Mouse (Mus musculus) ovary, postnatal 36 days (tissue): ENCODE data around the gene Zscan10.
"Not testable (repeated sequence)": the region's sequence is repeated elsewhere in the genome, so short reads cannot be mapped to it uniquely, and the experiment has no call there.

Source experiments
- DNase-seq: peaks from one replicate; pipeline ENCODE4 v3.0.0; 2022; ENCODE audit warnings: low spot score, mixed read lengths

Gene Zscan10

DNA sequence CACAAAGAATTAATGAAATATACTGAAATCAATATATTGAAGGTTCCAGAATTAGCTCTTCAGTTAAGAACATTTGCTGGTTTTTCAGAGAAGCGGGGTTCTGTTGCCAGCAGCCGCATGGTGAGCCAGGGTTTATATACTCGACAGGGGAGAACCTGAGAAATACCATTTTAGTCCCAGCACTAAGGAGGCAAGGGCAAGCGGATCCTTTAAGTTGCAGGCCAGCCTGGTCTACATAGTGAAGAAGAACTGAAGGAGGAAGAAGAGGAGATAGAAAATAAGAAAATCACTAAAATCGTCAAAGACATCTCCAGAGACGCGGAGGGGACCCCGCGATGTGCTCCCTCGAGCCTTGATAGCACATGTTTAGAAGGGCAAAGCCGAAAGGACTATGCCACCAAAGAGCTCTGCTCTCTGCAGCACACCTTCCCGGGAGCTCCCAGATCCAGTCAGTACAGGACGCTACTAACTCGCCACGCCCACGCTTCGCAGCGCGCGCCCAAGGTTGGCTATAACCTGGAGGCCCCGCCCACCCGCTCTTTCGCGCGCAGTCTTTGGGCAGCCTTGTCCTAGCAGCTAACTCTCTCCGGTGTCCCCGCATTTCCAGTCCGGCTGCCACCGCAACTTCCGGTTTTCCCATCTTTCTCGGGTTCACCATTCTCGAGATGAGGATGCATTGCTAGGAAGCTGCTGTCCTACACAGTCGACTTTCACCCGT is 8.3 kb upstream of the Zscan10 start:
- peak; percentile 96 for DNase-seq

DNA sequence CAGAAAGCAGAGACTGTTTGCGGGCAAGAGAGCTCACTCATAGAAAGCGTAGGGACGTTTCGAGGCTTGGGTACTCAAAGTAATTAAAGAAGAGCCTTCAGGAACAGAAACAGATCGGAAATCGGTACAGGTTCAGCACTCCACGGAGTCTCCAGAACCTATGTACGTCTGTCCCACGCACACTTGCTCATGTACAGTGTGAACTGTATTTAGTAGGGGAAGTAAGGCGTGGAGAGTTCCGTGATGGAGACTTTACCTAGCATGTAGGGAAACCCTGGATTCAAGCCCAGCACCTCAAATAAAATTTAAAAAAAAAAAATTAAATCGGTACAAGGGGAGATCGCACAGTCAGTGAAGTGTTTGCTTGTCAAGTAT is 7.7 kb upstream of the Zscan10 start:
- DNase-seq, result no peak

DNA sequence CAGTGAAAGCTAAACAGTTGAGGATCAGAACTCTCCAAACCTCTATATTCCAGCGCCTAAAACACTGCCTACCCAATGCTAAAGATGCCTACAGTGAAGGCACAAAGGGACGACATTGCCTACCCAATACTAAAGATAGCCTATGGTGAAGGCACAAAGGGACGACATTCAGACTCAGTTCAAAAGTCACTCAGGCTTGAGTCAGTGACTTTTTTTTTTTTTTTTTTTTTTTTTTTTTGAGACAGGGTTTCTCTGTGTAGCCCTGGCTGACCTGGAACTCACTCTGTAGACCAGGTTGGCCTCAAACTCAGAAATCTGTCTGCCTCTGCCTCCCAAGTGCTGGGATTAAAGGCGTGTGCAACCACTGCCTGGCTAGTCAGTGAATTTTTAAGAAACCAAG is 5.5 kb upstream of the Zscan10 start:
- DNase-seq, result not testable (repeated sequence)

DNA sequence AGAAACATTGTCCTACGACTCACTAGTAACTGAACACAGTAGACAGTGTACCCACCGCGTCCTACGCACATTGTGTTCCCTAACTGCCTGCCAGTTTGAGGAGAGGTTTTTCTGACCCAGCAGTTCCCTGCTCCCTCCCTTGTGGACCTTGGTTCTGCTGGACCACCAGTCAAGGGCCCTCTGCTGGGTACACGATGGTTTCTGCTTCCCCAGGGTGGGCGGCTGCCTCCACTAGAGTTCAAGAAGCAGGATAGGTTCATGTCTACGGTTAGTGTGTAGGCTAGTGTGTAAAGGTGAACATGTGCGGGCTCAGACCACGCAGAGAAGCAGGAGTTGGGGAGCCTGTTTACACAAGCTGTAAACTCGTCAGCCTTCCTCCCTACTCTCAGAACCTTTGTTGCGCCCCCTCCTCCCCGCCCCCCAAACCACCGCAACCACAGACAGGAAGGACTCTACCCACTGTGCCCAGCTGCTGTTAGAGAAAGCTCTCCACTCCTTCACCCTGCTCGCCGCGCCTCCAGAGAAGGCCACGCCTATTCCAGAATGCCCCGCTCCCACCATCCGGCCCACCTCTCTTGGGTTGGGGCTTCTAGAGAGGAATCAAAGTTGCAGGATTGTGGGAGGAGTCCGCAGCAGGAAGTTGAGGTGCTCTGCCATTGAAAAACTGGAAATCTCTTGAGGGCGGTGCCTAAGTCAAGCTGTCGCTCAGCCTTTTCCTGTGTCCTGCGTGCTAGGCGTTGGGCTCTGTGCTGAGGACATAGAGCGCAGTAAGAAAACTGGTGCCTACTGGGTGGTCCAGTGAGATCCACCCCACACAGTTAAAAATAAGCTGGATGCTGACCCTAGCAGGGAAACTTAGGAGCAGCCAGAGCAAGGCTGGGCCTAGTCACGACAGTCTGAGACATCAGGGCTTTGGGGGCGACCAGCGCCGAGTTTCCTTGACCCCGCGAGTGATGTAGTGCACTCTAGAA is 1.8 kb upstream of the Zscan10 start, which contains the start of gene Zfp13:
Zfp13 (minus strand) TSS at position 906 of the 971 bp plus-strand sequence.
- peak; percentile 87 for DNase-seq

DNA sequence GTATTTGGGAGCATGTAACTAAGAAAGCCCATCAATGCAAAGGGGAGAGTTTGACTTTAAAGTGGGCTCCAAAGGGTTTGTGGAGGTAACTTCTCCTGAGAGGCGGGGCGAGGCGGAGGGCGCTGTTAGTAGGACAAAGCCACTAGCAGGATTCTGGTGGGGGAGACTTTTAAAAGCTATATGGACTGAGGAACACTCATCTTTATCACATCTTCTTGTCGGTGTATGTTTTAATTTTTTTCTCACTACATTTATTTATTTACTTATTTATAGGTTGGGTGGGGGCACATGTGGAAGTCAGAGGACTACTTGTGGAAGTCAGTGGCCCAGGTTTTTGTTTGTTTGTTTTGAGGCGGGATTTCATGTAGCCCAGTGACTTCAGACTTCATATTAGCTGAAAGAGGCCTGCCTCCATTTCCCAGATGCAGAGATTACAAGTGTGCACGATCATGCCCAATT is 1.0 kb upstream of the Zscan10 start:
- no peak for DNase-seq

DNA sequence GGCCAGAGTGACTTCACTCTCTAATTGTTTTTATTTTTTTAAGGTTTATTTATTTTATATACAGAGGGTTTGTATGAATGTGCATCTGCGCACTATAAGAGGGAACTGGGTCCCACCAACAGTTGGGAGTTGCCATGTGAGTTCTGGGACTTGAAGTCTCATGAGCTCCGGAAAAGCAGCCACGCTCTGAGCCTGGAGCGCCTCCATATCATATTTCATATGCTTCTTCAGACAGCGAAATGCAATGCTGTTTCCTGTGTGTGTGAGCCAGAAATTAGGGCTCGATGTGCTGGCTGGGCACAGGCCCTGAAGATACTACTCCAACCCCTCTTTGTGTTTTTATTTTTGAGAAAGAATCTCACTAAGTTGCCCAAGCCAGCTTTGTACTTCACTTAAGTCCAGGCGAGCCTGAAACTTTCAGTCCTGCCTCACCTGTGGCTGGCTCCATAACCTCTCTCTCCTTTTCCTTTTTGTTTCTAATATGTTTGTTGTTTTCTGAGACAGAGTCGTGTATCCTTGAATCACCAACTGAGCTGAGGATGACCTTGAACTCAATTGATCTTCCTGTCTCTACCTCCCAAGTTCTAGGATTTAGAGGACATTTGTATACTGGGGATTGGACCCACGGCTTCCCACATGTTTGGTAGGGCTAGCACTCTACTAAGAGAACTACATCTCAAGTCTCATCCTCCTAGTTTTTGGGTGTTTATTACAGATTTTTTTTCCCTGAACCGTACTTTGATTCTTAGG is 1.4 kb downstream of the Zscan10 start:
- DNase-seq, result no peak

DNA sequence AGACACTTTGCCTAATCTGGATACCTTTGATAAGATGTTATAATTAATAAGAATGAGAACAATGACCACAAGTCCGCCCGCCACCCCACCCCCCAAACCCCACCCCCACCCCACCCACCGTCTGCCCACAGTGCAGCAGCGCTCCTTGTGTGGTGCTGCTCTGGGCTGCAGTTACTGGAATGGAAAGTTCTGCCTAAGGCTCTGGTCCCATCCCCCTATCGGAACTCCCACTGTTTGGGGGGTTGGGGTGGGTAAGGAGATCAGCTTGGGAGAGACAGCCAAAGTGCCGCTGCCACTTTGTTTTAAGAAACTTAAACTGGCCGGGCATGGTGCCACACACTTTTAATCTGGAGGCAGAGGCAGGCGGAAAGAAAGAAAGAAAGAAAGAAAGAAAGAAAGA is 2.4 kb downstream of the Zscan10 start:
- no peak for DNase-seq

DNA sequence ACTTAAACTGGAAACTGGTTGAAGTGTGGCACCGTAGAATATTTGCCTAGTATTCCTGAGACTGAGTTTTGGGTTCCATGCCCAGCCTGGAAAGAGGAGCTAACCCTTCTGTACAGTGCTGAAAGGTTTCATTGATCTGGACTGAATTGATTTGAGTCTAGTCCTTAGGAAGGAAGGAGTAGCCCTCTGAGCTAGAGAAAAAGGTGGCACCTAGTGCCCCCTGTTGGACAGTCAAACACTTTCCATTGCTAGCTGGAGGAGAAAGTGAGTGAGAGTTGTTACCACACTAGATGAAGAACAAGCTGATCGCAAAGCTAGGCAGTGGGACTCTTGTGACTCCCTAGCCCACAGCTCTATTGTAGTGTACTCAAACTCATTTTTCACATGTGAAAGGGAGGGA is 2.9 kb downstream of the Zscan10 start:
- no peak for DNase-seq

DNA sequence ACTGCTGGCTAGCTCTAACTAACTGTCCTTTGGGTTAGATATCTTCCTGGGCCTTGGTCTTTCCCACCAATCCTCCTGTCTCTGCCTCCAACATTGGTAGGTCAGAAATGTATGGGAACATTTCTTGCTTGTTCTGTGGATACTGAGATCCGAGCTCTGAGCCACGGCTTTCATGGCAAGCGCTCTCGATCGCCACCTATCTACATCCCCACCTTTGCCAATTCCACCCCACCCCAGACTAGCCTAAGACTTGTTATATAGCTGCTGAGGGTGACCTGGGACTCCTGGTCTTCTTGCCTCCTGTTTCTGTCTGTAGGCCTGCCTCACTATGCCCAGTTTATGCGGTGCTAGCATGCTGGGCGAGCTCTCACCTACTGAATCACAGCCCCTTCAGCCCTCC is 3.7 kb downstream of the Zscan10 start:
- DNase-seq, result no peak

DNA sequence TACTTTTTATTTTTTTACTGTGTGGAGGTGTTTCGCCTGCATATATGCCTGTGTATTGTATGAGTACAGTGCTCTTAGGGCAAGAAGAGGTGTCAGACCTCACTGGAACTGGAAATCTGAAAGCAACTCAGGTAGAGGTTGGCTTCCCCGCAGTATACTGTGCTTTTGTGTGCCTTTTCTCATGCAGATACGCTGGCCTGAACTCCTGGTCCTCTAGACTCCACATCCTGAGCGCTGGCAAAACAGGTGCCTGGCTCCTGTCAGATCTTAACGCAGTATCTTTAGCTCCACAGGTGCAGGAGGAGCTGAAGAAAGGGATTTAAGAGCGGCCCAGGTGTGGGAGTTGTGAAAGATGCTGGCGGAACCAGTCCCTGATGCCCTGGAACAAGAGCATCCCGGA is 4.6 kb downstream of the Zscan10 start:
- no peak for DNase-seq

DNA sequence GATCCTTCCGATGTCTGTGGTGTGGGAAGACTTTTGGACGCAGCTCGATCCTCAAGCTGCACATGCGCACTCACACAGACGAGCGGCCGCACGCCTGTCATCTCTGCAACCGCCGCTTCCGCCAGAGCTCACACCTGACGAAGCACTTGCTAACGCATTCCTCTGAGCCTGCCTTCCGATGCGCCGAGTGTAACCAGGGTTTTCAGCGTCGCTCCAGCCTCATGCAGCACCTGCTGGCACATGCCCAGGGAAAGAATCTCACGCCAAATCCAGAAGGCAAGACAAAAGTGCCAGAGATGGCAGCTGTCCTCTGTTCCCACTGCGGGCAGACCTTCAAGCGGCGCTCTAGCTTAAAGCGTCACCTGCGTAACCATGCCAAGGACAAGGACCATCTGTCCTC is 9.0 kb downstream of the Zscan10 start:
- DNase-seq, result no peak

DNA sequence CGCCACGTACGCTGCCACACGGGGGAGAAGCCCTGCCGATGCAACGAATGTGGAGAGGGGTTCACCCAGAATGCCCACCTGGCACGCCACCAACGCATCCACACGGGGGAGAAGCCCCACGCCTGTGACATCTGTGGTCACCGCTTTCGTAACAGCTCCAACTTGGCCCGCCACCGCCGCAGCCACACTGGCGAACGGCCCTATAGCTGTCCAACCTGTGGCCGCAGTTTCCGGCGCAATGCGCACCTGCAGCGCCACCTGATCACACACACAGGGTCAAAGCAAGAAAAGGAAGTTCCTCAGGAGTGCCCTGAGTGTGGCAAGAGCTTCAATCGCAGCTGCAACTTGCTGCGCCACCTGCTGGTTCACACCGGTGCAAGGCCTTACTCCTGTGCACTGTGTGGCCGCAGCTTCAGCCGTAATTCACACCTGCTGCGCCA is 9.7 kb downstream of the Zscan10 start:
- DNase-seq, result peak; percentile 56

DNA sequence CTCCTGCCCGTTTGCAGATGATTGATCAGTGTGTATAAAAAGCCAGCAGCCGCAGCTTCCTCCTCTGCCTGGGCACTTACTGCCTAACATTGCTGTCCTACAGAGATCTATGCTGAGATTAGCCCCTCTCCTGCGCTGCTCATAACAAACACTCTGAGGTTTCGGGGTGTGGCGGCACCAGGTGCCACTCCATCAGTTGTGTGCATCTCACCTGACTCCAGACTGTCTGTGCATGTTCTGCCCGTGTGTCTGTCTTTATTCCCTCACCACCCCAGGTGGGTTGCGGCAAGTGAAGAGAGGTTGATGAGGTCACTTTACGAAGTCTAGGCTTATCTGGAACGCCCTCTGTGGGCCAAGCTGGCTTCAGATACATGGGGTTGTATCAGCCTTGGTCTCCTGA is 16.4 kb downstream of the Zscan10 start:
- no peak for DNase-seq

DNA sequence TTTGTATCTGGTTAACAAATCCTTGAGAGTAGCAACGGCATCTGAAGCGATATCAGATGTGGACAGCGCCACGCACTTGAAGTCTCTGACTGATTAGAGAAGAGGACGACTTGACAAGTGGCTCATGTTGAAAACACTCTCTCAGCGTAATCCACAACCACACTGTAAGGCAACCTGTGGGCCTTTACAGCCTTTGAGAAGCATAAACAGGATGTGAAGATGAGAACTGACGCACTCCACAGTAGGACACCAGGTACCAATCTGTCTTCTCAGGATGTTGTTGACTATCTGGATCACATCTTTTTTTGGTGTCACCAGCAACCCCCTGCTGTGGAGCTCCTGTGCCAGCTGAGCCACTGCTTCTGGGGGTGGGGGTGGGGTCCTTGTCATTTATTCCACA is 19.7 kb downstream of the Zscan10 start:
- no peak for DNase-seq

DNA sequence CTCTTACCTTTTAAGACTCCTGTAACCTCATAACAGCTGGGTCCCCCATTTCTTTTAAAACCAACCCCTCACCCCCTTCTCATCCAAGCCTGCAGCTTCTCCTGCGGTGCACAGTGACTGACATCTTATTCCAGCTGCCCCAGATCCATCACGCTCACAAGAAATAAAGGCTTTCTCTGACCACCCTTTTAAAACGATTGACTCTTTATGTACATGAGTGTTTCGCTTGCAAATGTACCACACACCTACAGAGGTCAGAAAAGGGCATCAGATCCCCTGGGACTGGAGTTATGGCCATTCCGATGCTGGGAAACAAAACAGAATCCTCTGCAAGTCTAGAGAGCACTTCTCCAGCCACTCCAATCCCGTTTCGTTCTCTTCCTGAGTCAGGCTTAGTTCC is 27.2 kb downstream of the Zscan10 start:
- no peak for DNase-seq

DNA sequence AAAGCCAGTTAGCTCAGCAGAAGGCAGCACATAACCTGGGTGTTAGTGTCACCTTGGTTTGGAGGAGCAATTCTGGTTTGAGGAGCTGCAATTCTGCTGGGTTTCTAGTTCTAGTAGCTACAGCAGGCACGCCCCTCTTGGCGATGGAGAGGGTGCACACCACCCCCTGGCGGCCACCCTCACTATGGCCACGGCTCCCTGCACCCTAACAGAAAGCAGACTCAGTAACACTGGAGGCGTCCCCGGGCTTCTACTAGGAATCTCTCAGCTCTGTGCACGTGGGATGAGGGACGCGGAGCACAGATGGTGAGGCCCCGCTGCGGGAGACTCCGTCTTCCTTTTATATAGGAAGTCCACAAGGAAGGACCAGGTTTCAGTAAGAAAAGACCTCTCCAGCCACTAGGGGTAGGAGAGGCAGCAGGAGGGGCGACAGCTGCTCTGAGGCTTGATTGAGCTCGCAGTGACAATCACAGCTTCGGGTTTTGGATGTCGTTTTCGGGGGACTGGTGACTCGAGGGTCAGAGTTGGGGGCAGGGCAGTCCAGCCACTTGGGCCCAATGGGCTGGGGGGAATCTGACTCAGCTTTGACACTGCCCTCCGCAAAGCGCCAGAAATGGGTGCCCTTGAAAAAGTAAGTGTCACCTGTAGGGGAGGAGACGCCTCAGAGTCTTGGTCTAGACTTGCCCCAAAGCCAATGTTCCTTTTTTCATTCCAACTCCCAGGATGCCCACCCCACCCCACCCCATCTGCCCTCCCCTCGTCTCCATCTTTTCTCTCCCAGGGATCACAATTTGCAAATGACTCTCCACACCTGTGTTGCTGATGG is 29.8 kb downstream of the Zscan10 start:
- peak; percentile 81 for DNase-seq

DNA sequence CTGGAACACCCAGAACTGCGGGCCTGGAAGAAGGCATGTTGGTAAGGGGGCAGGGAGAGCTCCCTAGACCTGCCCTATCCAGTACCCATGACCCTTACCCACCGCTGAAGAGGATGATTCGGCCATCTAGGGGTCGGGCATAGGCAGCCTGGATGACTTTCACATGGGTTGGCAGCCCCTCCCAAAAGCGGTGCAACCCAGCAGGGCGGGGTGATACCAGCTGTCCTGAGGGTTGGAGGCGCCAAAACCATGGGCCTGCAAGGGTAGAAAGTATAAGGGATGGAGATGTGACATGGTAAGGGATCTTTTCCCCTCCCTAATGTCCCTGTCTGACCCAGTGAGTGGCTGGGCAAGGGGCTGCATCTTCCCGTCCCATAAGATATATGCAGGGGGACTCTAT is 30.6 kb downstream of the Zscan10 start:
- DNase-seq, result no peak

DNA sequence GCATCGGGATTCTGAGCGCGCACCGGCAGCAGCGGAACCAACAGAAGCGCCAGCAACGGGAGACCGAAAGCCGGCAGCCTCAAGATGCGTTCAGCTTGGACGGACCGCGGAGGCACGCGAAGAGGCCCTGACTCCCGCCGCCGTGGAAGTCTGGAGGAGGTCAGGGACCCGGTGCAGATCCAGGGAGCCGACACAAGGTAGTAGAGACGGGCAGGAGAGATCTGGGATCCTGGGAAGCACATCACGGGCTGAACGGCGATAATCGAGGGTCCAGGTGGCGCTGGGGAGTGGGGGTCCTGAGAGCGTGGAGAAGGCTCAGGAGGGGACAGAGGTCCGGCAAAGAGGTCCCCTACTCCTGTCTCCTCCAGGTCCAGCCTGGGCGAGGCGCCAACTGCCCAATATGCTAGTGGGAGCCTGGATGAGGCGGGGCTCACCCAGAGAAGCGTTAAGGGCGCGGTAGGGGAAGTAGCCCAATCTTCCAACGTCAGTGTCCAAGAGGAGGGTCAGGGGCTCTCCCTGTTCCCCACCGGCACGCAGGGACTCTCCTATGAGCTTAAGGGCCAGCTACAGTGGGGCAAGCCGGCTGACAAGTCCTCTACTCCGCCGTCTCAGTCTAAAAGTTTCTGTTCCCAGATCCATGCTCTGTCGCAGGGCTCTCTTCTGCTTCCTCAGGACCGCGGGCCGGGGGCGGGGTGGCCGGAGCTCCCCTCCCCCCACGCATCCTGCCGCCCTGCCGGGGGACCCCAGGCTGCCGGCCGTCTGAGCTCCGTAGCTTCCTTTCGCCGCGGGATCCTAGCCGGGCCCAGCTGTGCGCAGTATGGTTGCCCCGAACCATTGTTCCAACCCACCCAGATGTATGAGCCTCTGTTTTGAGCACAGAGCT is 44.2 kb downstream of the Zscan10 start, which contains the start of gene Mmp25:
Mmp25 (minus strand) TSS at position 665 of the 883 bp plus-strand sequence.
- no peak for DNase-seq

DNA sequence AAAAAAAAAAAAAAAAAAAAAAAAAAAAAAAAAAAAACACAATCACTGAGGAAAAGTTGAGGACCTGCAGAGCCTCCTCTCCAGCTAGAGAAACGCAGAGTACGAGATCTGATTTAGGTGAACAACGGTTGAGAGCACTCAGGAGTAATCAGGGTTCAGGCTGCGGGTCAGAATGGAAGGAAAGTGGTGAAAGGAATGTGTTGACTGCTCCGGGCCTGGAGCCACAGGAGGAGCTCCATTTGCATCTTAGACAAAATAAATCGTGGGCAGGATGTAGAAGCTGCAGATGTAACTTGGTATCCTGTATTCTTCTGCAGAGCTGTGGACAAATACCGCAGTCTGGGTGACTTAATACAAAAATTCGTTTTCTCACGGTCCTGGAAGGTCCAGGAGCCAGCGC is 45.2 kb downstream of the Zscan10 start:
- DNase-seq, result no peak

DNA sequence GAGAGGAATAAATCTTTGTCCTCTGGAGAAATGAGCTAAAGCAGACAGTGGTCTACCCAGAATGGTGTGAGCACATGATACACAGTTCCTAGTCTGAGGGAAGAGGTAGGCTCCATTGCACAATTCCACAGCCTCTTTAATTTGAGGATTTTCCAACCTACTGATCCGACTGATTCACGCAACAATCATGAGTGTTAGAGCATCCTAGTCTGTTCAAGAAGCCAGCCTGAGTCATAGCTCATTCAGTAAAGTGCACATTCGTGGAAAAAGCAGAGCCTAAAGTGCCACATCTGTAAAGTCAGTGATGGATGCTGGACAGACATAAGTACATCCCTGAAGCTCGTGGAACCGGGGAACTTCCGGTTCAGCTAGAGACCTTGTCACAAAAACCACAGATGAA is 50.7 kb downstream of the Zscan10 start:
- DNase-seq, result no peak
